Mouse (Mus musculus): ENCODE data around the gene Tm7sf3.

DNA sequence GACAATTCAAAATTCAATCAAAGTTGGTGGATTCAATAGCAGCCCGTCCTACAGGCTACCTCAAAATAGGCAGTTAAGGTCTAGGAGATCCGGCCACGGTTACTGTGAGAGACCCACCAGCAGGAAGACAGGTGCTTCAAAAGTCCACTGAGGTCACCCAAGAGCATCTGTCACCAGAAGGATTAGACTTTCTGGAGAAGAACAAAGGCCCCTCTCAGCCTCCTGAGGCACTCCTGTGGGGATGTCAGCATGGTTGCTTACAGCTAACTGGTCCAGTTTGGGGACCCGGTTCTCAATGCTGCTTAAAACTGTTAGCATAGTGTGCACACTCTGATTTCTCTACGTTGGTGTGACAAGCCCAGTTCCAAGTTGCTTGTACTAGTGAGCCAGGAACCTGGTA lies 29.5 kb upstream of the Tm7sf3 start:
- no peak for TF ChIP-seq FLI1 (IDR thresholded peaks at IDR 0.05; ENCODE audit: low read length)
- TF ChIP-seq GATA1 (IDR thresholded peaks at IDR 0.05; ENCODE audit: borderline replicate concordance, low read length): no peak

Measured in megakaryocyte, embryonic 14.5 days (primary cell).